Mouse (Mus musculus) lung, adult 2 months (tissue): Measurements from ENCODE around the gene Kat5.

Experiments used
- CTCF ChIP-seq: fragments of 200-500 bp; IDR thresholded peaks from 2 replicates; pipeline ENCODE4 v1.5.1; 2011; ENCODE audit warnings: mild to moderate bottlenecking, low read length, control low read depth; ENCODE audit not compliant: insufficient read depth
- POLR2A ChIP-seq: fragments of 200-500 bp; IDR thresholded peaks from 2 replicates; pipeline ENCODE4 v1.6.1; 2011; ENCODE audit warnings: low read depth, mild to moderate bottlenecking, control low read depth, low read length, borderline replicate concordance; ENCODE audit errors: extremely low read depth

GRCm38 (mm10) chr19:5553802-5554201, 56.2 kb downstream of the Kat5 start:
- TF ChIP-seq CTCF = no peak
- no peak for TF ChIP-seq POLR2A
